Mouse (Mus musculus) layer of hippocampus, adult 2 months (tissue): ENCODE data around the gene Ago3. TPM values are rescaled to one million over a fixed set of nuclear protein-coding genes. Genes with fewer than 3 reads are reported as not detected.

Experiments used
- DNase-seq, 2 experiments: peaks; one replicate each; pipeline ENCODE4 v3.0.0; 2022; ENCODE audit warnings: low spot score in 2 of 2
- H3K27ac ChIP-seq: fragments of 200-600 bp; 2 replicates; pipeline ENCODE4 v1.8.1; 2022
- H3K4me3 ChIP-seq: fragments of 200-600 bp; 2 replicates; pipeline ENCODE4 v1.8.1; 2022; ENCODE audit warnings: mild to moderate bottlenecking
- CTCF ChIP-seq: fragments of 200-600 bp; conservative IDR thresholded peaks from 2 replicates; pipeline ENCODE4 v1.8.1; 2022; ENCODE audit warnings: antibody characterized with exemption, mild to moderate bottlenecking, moderate library complexity
- total RNA-seq, 2 experiments: library from RNA; stranded (reverse); gene quantifications; 2 replicates each; pipeline ENCODE4 v1.2.3; 2021

Ago3 gene
- total RNA-seq, 2 experiments from 2014 or later, result 39.3 to 50.5 TPM

DNA sequence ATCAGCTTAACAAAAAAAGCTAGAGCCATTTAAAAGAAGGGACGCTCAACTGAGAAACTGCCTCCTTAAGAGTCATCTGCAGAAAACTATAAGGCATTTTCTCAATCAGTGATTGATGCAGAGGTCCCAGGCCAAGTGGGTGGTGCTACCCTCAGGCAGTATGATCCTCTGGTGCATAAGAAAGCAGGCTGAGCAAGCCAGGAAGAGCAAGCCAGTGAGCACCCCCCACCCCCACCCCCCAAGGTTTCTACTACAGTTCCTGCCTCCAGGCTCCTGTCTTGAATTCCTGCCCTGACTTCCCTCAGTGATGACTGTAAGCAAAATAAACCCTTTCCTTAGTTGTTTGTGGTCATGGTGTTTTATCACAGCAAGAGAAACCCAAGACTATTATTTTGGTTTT is 20.9 kb upstream of the Ago3 start:
- DNase-seq, result no peak
- H3K4me3 ChIP-seq, result no peak overlapping the region
- TF ChIP-seq CTCF, result no peak
- no peak overlapping the region for H3K27ac ChIP-seq

GRCm38 (mm10) chr4:126447126-126447525 is 17.8 kb upstream of the Ago3 start:
- DNase-seq, result no peak
- Histone ChIP-seq H3K4me3 (no peak overlapping the region), H3K27ac (no peak overlapping the region)
- no peak for TF ChIP-seq CTCF

GRCm38 (mm10) chr4:126444528-126444927 is 15.2 kb upstream of the Ago3 start:
- Histone ChIP-seq H3K4me3 (no peak overlapping the region), H3K27ac (no peak overlapping the region)
- no peak for TF ChIP-seq CTCF
- DNase-seq, result no peak

DNA sequence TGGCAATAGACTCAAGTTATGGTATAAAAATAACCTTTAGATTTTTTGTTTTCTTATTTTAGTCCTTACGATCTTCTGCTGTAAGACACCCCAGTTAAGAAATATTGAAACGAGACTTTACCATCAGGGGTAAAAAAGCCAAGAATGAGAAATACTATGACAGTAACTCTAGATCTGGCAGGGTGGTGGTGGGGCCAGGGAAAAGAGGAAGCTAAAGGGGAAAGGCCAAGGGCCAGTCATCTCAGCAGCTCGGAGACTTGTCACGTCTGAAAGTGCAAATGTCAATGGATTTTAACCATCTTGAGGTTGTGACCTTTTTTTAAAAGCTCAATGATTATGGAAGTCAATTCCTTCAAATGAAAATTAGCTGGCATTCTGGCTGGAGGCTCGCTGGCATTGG is 8.9 kb upstream of the Ago3 start:
- H3K4me3 ChIP-seq, result no peak overlapping the region
- no peak for TF ChIP-seq CTCF
- no peak for DNase-seq
- 0 out of 2 replicates have a peak overlapping the region, but pooled peaks have one; percentile 10 for H3K27ac ChIP-seq

DNA sequence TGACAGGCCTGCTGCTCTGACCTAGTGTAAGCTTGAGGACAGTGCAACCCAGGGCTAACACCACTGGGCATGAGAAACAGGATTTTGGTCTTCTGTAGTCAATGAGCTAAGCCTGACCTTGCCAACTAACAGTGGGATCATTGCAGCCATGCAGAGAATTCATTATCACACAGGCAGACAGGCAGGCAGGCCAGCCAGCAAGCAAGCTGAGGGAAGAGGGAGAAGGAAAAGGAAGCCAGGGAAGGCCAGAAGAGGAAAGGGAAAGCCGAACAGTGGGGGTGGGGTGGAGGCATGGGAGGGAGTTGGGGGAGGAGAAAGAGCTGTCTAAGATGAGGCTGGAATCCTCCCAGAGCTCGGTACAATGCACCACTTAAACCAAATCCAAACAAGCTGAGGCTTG is 6.9 kb upstream of the Ago3 start:
- Histone ChIP-seq H3K4me3 (no peak overlapping the region), H3K27ac (peak overlapping the region; percentile 68)
- peak; percentile 29 to 39 for DNase-seq
- TF ChIP-seq CTCF, result no peak

GRCm38 (mm10) chr4:126434094-126434493 is 4.7 kb upstream of the Ago3 start:
- no peak for DNase-seq
- Histone ChIP-seq H3K27ac (no peak overlapping the region), H3K4me3 (no peak overlapping the region)
- no peak for TF ChIP-seq CTCF

GRCm38 (mm10) chr4:126433175-126433574 is 3.8 kb upstream of the Ago3 start:
- H3K27ac ChIP-seq, result no peak overlapping the region
- H3K4me3 ChIP-seq, result no peak overlapping the region
- no peak for TF ChIP-seq CTCF
- DNase-seq, result no peak

- H3K4me3 ChIP-seq, result no peak overlapping the region
- TF ChIP-seq CTCF, result no peak
- H3K27ac ChIP-seq, result no peak overlapping the region
- DNase-seq, result no peak
Measured at GRCm38 (mm10) chr4:126431746-126432145, 2.4 kb upstream of the Ago3 start.

DNA sequence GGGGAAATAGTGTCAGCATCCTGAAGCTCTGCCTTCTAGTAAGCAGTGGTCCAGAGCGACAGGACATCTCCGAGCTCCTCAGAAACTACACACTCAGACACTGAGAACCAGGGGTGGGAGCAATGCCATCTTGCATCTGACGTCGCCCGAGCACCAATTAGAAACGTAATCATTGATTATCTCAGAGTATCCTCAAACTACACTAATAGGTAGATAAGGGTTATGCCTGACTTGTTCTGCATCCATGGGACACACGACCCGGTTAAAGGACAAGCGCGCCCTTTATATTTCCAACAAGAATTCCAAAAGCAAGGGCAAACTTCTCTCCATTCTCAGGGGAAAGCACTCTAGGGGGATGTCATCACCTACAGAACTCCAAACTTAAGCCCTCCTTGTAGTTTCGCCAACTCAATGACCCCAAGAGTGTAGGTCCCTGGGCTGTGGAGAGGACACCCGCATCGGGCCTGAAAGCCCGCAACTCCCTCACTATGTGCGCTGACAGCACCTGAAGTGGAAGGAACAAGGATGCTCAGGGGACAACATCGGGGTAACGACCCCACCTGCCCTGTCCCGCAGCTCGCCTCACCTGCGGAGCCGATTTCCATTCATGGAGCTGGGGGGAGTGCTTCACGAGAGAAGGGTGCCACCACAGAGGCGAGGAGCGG is 542 bp downstream of the Ago3 start:
- Histone ChIP-seq H3K4me3 (peak overlapping the region; percentile 89), H3K27ac (peak overlapping the region; percentile 97)
- no peak for DNase-seq
- no peak for TF ChIP-seq CTCF

- no peak overlapping the region for H3K4me3 ChIP-seq
- H3K27ac ChIP-seq, result no peak overlapping the region
- TF ChIP-seq CTCF, result no peak
- no peak for DNase-seq
Measured at GRCm38 (mm10) chr4:126423866-126424265, 5.5 kb downstream of the Ago3 start.

DNA sequence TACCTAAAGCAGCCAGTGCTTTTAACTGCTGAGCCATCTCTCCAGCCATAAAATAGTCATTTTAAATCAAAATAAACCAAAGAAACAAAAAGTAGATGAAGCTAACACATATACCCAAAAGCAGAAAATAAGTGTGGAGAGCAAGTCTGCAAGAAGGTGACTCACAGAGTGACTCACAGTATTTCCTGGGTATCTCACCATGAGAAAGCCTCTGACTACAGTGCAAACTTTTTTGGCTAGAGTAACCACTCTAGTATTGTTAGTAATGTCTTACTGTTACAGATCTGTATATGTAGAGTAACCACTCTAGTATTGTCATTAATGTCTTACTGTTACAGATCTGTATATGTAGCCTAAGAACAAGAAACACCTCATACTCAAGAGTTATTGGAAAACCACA is 13.6 kb downstream of the Ago3 start:
- Histone ChIP-seq H3K4me3 (no peak overlapping the region), H3K27ac (no peak overlapping the region)
- no peak for TF ChIP-seq CTCF
- DNase-seq, result no peak

DNA sequence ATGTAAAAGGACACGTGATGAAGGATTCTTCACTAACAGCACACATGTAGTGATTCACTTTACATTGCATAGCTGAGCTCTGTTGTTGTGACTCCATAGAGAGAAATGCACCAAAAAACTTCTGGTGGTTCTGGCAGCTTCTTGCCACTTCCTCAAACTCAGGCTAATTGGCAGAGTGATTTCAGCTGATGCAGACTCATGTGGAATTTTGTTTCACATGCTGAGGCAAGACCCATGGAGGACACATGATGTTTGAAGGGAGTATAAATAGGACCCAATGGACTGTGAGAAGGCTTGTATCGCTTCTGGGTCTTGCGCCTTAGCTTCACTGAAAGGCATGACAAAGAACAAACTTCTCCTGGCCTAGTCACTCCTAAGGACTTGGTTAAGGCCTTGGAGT is 16.8 kb downstream of the Ago3 start:
- no peak for TF ChIP-seq CTCF
- no peak for DNase-seq
- H3K27ac ChIP-seq, result no peak overlapping the region
- H3K4me3 ChIP-seq, result no peak overlapping the region

GRCm38 (mm10) chr4:126371497-126371896 is 57.9 kb downstream of the Ago3 start:
- no peak for DNase-seq

DNA sequence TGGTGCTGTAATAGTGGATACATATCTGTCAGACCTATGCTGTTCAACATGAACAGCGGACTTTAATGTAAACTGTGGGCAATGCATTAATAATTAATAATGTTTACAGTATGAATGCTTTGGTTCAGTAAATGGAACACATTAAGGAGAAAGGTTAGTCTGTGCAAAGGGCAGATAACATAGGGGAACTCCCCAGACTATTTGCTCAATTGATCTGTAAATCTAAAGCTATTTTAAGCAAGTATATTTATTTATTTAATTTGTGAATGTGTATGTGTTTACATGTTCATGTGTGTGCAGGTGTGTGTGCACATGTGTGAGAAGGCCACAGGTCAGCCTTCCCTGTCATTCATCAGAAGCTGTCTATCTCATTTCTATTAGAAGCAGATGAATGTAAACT is 69.3 kb downstream of the Ago3 start:
- DNase-seq, result no peak
- TF ChIP-seq CTCF, result no peak
- H3K27ac ChIP-seq, result no peak overlapping the region
- no peak overlapping the region for H3K4me3 ChIP-seq

More at GRCm38 (mm10) chr4:126371497-126371896, 57.9 kb downstream of the Ago3 start:
- Histone ChIP-seq H3K4me3 (no peak overlapping the region), H3K27ac (no peak overlapping the region)
- TF ChIP-seq CTCF, result no peak
